Mouse (Mus musculus): Measurements from ENCODE around the gene Kmt2d. TPM values are rescaled to one million over a fixed set of nuclear protein-coding genes. Genes with fewer than 3 reads are reported as not detected.

Gene Kmt2d
- polyA plus RNA-seq, 1 experiment from 2014 or later, result 5.1 TPM

- no peak overlapping the region for H3K27ac ChIP-seq (replicated peaks)
- no peaks in the 10 kb centered on the region for H3K9me3 ChIP-seq (ENCODE audit: control insufficient read depth, low read length)
- peak overlapping the region; percentile 30 for H3K4me3 ChIP-seq (ENCODE audit: low read depth, low read length)
- no peaks in the 10 kb centered on the region for H3K36me3 ChIP-seq (ENCODE audit: control insufficient read depth, insufficient read depth, low read length)
- no peak for TF ChIP-seq CTCF (IDR thresholded peaks at IDR 0.05; ENCODE audit: low read depth)
- no peak for TF ChIP-seq EP300 (optimal IDR thresholded peaks at IDR 0.05)
- H3K27me3 ChIP-seq (ENCODE audit: control insufficient read depth, insufficient read depth, low read length), result peaks cover 39% of the 10 kb centered on the region
- peak overlapping the region; percentile 20; the same call in 1 of the 2 replicates for H3K4me2 ChIP-seq (replicated peaks; ENCODE audit: low read depth)
- DNase-seq (ENCODE audit: low spot score) (no peak), ATAC-seq (ENCODE audit: low FRiP score, low TSS enrichment) (0 out of 2 replicates have a peak, but pooled peaks have one; percentile 13)
- H3K9ac ChIP-seq (ENCODE audit: low read length), result no peak overlapping the region
- under 1% methylated on average over 74 of the region's 75 CpGs for WGBS
- H3K4me1 ChIP-seq (replicated peaks; ENCODE audit: control insufficient read depth, insufficient read depth), result no peaks in the 10 kb centered on the region
Observed at GRCm38 (mm10) chr15:98792233-98793020, 78.6 kb downstream of the Kmt2d start.

DNA sequence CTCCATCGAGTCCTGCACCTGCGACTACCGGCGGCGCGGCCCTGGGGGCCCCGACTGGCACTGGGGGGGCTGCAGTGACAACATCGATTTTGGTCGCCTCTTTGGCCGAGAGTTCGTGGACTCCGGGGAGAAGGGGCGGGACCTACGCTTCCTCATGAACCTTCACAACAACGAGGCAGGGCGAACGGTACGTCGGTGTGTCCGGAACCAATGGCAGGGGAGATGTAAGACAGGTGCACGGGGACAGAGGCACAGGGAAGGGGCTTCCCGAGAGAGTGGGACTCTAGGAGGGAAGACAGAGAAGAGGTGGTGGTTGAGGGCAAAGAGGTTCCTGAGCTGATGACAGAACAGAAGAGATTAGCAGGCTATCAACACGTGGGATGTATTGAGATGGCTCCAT lies 79.2 kb downstream of the Kmt2d start:
- 2% methylated on average over 23 of the region's 23 CpGs for WGBS
- peak overlapping the region; percentile 30; the same call in 1 of the 2 replicates for H3K4me3 ChIP-seq (ENCODE audit: low read depth, low read length)
- no peaks in the 10 kb centered on the region for H3K9me3 ChIP-seq (ENCODE audit: control insufficient read depth, low read length)
- H3K36me3 ChIP-seq (ENCODE audit: control insufficient read depth, insufficient read depth, low read length), result no peaks in the 10 kb centered on the region
- H3K27ac ChIP-seq (replicated peaks), result no peak overlapping the region
- no peak for DNase-seq (ENCODE audit: low spot score)
- TF ChIP-seq EP300 (optimal IDR thresholded peaks at IDR 0.05) (no peak), CTCF (IDR thresholded peaks at IDR 0.05; ENCODE audit: low read depth) (no peak)
- no peak for ATAC-seq (ENCODE audit: low FRiP score, low TSS enrichment)
- H3K4me2 ChIP-seq (replicated peaks; ENCODE audit: low read depth), result no peak overlapping the region
- H3K4me1 ChIP-seq (replicated peaks; ENCODE audit: control insufficient read depth, insufficient read depth), result no peaks in the 10 kb centered on the region
- H3K9ac ChIP-seq (ENCODE audit: low read length), result no peak overlapping the region
- peaks cover 38% of the 10 kb centered on the region for H3K27me3 ChIP-seq (ENCODE audit: control insufficient read depth, insufficient read depth, low read length)

DNA sequence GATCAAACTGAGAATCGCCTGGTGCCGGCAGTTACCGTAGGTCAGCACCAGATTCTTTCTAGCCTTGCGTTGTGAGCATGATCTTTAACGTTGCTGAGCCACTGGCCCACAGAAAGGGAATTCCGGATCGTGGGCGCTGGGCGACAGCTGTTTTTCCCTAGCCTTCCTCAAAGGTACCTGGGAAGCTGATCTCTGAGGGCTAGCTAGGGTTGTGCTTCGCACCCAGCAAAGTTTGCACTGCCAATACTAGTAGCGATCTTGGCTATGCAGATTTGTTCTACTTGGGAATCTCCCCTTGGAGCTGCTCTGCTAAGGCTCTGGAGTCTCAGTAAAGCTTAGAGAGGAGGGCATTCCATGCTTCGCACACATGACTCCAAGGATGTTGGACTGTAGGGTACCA lies 79.8 kb downstream of the Kmt2d start:
- no peak overlapping the region for H3K27ac ChIP-seq (replicated peaks)
- ATAC-seq (ENCODE audit: low FRiP score, low TSS enrichment), result no peak
- TF ChIP-seq EP300 (optimal IDR thresholded peaks at IDR 0.05) (no peak), CTCF (IDR thresholded peaks at IDR 0.05; ENCODE audit: low read depth) (no peak)
- WGBS, result 2% methylated on average over 12 of the region's 12 CpGs
- H3K9me3 ChIP-seq (ENCODE audit: control insufficient read depth, low read length), result no peaks in the 10 kb centered on the region
- peaks cover 35% of the 10 kb centered on the region for H3K27me3 ChIP-seq (ENCODE audit: control insufficient read depth, insufficient read depth, low read length)
- H3K9ac ChIP-seq (ENCODE audit: low read length), result no peak overlapping the region; the same call in 1 of the 2 replicates
- H3K4me2 ChIP-seq (replicated peaks; ENCODE audit: low read depth), result peak overlapping the region; percentile 45
- no peaks in the 10 kb centered on the region for H3K36me3 ChIP-seq (ENCODE audit: control insufficient read depth, insufficient read depth, low read length)
- peak overlapping the region; percentile 30 for H3K4me3 ChIP-seq (ENCODE audit: low read depth, low read length)
- no peaks in the 10 kb centered on the region for H3K4me1 ChIP-seq (replicated peaks; ENCODE audit: control insufficient read depth, insufficient read depth)
- no peak for DNase-seq (ENCODE audit: low spot score)

- Histone ChIP-seq H3K4me1 (replicated peaks; ENCODE audit: control insufficient read depth, insufficient read depth) (no peaks in the 10 kb centered on the region), H3K4me2 (replicated peaks; ENCODE audit: low read depth) (peak overlapping the region; percentile 45), H3K4me3 (ENCODE audit: low read depth, low read length) (peak overlapping the region; percentile 30), H3K27ac (replicated peaks) (no peak overlapping the region), H3K9me3 (ENCODE audit: control insufficient read depth, low read length) (no peaks in the 10 kb centered on the region), H3K36me3 (ENCODE audit: control insufficient read depth, insufficient read depth, low read length) (no peaks in the 10 kb centered on the region), H3K9ac (ENCODE audit: low read length) (no peak overlapping the region; the same call in 1 of the 2 replicates), H3K27me3 (ENCODE audit: control insufficient read depth, insufficient read depth, low read length) (peaks cover 32% of the 10 kb centered on the region)
- no peak for TF ChIP-seq EP300 (optimal IDR thresholded peaks at IDR 0.05)
- TF ChIP-seq CTCF (IDR thresholded peaks at IDR 0.05; ENCODE audit: low read depth), result no peak
- ATAC-seq (ENCODE audit: low FRiP score, low TSS enrichment) (no peak), DNase-seq (ENCODE audit: low spot score) (no peak)
- WGBS, result under 1% methylated on average over 23 of the region's 23 CpGs
Observed at GRCm38 (mm10) chr15:98790761-98791160, 80.2 kb downstream of the Kmt2d start.

DNA sequence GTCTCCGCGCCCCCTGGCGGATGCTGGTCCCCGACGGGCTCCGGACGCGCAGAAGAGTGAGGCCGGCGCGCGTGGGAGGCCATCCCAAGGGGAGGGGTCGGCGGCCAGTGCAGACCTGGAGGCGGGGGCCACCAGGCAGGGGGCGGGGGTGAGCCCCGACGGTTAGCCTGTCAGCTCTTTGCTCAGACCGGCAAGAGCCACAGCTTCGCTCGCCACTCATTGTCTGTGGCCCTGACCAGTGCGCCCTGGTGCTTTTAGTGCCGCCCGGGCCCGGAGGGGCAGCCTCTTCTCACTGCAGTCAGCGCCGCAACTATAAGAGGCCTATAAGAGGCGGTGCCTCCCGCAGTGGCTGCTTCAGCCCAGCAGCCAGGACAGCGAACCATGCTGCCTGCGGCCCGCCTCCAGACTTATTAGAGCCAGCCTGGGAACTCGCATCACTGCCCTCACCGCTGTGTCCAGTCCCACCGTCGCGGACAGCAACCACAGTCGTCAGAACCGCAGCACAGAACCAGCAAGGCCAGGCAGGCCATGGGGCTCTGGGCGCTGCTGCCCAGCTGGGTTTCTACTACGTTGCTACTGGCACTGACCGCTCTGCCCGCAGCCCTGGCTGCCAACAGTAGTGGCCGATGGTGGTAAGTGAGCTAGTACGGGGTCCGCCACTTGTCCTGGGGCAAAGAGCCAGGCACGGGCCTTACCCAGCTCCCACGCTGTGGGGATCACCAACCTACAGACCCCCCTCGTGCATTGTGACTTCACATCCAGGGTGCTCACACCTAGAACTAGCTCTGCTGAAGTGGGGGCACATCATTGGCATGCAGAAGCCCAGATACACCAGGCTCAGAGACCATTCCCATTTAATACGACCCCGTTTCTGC lies 81.1 kb downstream of the Kmt2d start, which contains the start of gene Wnt1:
Gene Wnt1 (plus strand): TSS at position 197 of the 875 bp plus-strand sequence.
- H3K4me3 ChIP-seq (ENCODE audit: low read depth, low read length), result peak within 1 kb of the TSS; percentile 30
- H3K9ac ChIP-seq (ENCODE audit: low read length), result no peak within 1 kb of the TSS; the same call in 1 of the 2 replicates
- WGBS, result 4% methylated on average over 47 of the region's 51 CpGs
- H3K4me2 ChIP-seq (replicated peaks; ENCODE audit: low read depth), result peak within 1 kb of the TSS; percentile 45
- DNase-seq (ENCODE audit: low spot score) (peak; percentile 68), ATAC-seq (ENCODE audit: low FRiP score, low TSS enrichment) (peak; percentile 16; the same call in 1 of the 2 replicates)
- no peak within 1 kb of the TSS for H3K27ac ChIP-seq (replicated peaks)
- H3K4me1 ChIP-seq (replicated peaks; ENCODE audit: control insufficient read depth, insufficient read depth), result no peaks in the 10 kb centered on the region
- peak; percentile 76 for TF ChIP-seq CTCF (IDR thresholded peaks at IDR 0.05; ENCODE audit: low read depth)
- no peak for TF ChIP-seq EP300 (optimal IDR thresholded peaks at IDR 0.05)
- no peaks in the 10 kb centered on the region for H3K36me3 ChIP-seq (ENCODE audit: control insufficient read depth, insufficient read depth, low read length)
- peaks cover 32% of the 10 kb centered on the region for H3K27me3 ChIP-seq (ENCODE audit: control insufficient read depth, insufficient read depth, low read length)
- no peaks in the 10 kb centered on the region for H3K9me3 ChIP-seq (ENCODE audit: control insufficient read depth, low read length)
